8 mouse cellular contexts compared by ENCODE assay signal in genomic region chr7:114317389-114317792, GRCm38 (mm10). TPM values are rescaled to one million over a fixed set of nuclear protein-coding genes. Genes with fewer than 3 reads are reported as not detected.
A peak's percentile ranks its signal among the peaks of the same experiment; 100 is the strongest.
DNase-seq lines count a peak whose midpoint lies in the region; ATAC-seq lines count a peak whose summit lies in the region.

No protein-coding gene starts in this region.

- H3K9me3 ChIP-seq in liver, embryonic 15.5 days (replicated peaks): no peaks in the 10 kb centered on the region
- no peaks in the 10 kb centered on the region for H3K9me3 ChIP-seq in hindbrain, embryonic 14.5 days (ENCODE audit: control insufficient read depth, low read length)
- H3K9me3 ChIP-seq in midbrain, embryonic 16.5 days (replicated peaks; ENCODE audit: control insufficient read depth, low read length, poor library complexity, severe bottlenecking): no peaks in the 10 kb centered on the region

- DNase-seq in ovary, adult 18-20 months (ENCODE audit: low spot score): peak; percentile 5
- DNase-seq in ovary, postnatal 10 days (ENCODE audit: low spot score): no peak
- peak; percentile 42 to 47 for DNase-seq in heart, postnatal 14 days
- peak; percentile 57 to 71 for DNase-seq in spleen, adult 18-20 months
- no peak for DNase-seq in hindbrain, embryonic 14.5 days (ENCODE audit: low spot score)

- peaks cover 12% of the 10 kb centered on the region for H3K4me1 ChIP-seq in brown adipose tissue, adult 24 weeks (ENCODE audit: control insufficient read depth, insufficient read depth, insufficient read length, low read length)
- H3K4me1 ChIP-seq in liver, embryonic 15.5 days (replicated peaks): peaks cover 9% of the 10 kb centered on the region; the same call in 1 of the 2 replicates
- no peaks in the 10 kb centered on the region for H3K4me1 ChIP-seq in hindbrain, embryonic 14.5 days (replicated peaks; ENCODE audit: control insufficient read depth, insufficient read depth, low read length)
- no peaks in the 10 kb centered on the region for H3K4me1 ChIP-seq in midbrain, embryonic 16.5 days (ENCODE audit: control insufficient read depth, insufficient read depth, low read length)

- no peaks in the 10 kb centered on the region for H3K36me3 ChIP-seq in liver, embryonic 15.5 days (replicated peaks)
- H3K36me3 ChIP-seq in hindbrain, embryonic 14.5 days (replicated peaks; ENCODE audit: control insufficient read depth, insufficient read depth): no peaks in the 10 kb centered on the region
- H3K36me3 ChIP-seq in midbrain, embryonic 16.5 days (ENCODE audit: control insufficient read depth, insufficient read depth, low read length): no peaks in the 10 kb centered on the region

- 24% methylated on average over 5 of the region's 5 CpGs for WGBS in liver, embryonic 15.5 days (ENCODE audit: insufficient replicate concordance)
- 66% methylated on average over 5 of the region's 5 CpGs for WGBS in hindbrain, embryonic 14.5 days
- WGBS in midbrain, embryonic 16.5 days: 63% methylated on average over 5 of the region's 5 CpGs

- H3K9ac ChIP-seq in liver, embryonic 15.5 days: no peak overlapping the region
- H3K9ac ChIP-seq in hindbrain, embryonic 14.5 days: no peak overlapping the region
- H3K9ac ChIP-seq in midbrain, embryonic 16.5 days (ENCODE audit: low read depth, low read length): no peak overlapping the region

- H3K4me2 ChIP-seq in liver, embryonic 15.5 days: peak overlapping the region; percentile 18; the same call in 1 of the 2 replicates
- H3K4me2 ChIP-seq in hindbrain, embryonic 14.5 days (replicated peaks): no peak overlapping the region
- H3K4me2 ChIP-seq in midbrain, embryonic 16.5 days (ENCODE audit: low read length): no peak overlapping the region

- no peak for ATAC-seq in liver, embryonic 15.5 days (ENCODE audit: insufficient read depth)
- no peak for ATAC-seq in hindbrain, embryonic 14.5 days (ENCODE audit: low FRiP score)
- no peak for ATAC-seq in midbrain, embryonic 16.5 days

- no peak overlapping the region for H3K4me3 ChIP-seq in brown adipose tissue, adult 24 weeks (ENCODE audit: insufficient read depth, low read depth, low read length)
- no peak overlapping the region for H3K4me3 ChIP-seq in liver, embryonic 15.5 days (replicated peaks)
- no peak overlapping the region for H3K4me3 ChIP-seq in hindbrain, embryonic 14.5 days (replicated peaks; ENCODE audit: low read length)
- no peak overlapping the region for H3K4me3 ChIP-seq in midbrain, embryonic 16.5 days (ENCODE audit: low read depth, low read length)

- H3K27ac ChIP-seq in brown adipose tissue, adult 24 weeks (replicated peaks; ENCODE audit: low read depth, low read length): peak overlapping the region; percentile 85
- H3K27ac ChIP-seq in liver, embryonic 15.5 days (replicated peaks): peak overlapping the region; percentile 53; the same call in 1 of the 2 replicates
- no peak overlapping the region for H3K27ac ChIP-seq in hindbrain, embryonic 14.5 days
- no peak overlapping the region for H3K27ac ChIP-seq in midbrain, embryonic 16.5 days (ENCODE audit: low read length)

- H3K27me3 ChIP-seq in liver, embryonic 15.5 days: no peaks in the 10 kb centered on the region
- H3K27me3 ChIP-seq in hindbrain, embryonic 14.5 days (ENCODE audit: control insufficient read depth, insufficient read depth, low read length): no peaks in the 10 kb centered on the region
- no peaks in the 10 kb centered on the region for H3K27me3 ChIP-seq in midbrain, embryonic 16.5 days (ENCODE audit: control insufficient read depth, insufficient read depth, low read depth, low read length)

- intact Hi-C loops in heart, postnatal 14 days (cut with DNase I): no loop called here

RNA-seq across cellular contexts. Expression of gene Psma1, which starts 41.5 kb away (rescaled TPM):
- 218 and 228 TPM in 2 replicates for polyA plus RNA-seq in brown adipose tissue, adult 24 weeks (2012; ENCODE audit: insufficient read depth, insufficient read length, missing spikeins)
- total RNA-seq in heart, postnatal 14 days (2021): 100 to 1,000 TPM; 127 to 136 TPM
- polyA plus RNA-seq in liver, embryonic 15.5 days (2015; fragmentation: Nextera tagmentation; extraction: Ambion mirVana): 239 and 245 TPM in 2 replicates
- polyA plus RNA-seq in hindbrain, embryonic 14.5 days (2014; fragmentation: Nextera tagmentation; extraction: Ambion mirVana): 331 and 341 TPM in 2 replicates
- 334 and 348 TPM in 2 replicates for polyA plus RNA-seq in midbrain, embryonic 16.5 days (2015; fragmentation: Nextera tagmentation; extraction: Ambion mirVana)

Comparison
In these comparisons a context has a peak if more than half of its experiments do, and no peak if none do; other contexts are left out.
1. DNase-seq: peak in ovary, adult 18-20 months (single experiment), heart, postnatal 14 days (2 of 2) and spleen, adult 18-20 months (2 of 2); none in ovary, postnatal 10 days (single experiment) and hindbrain, embryonic 14.5 days (single experiment).
2. H3K27ac ChIP-seq: peak in brown adipose tissue, adult 24 weeks (single experiment) and liver, embryonic 15.5 days (single experiment); none in hindbrain, embryonic 14.5 days (single experiment) and midbrain, embryonic 16.5 days (single experiment).